22 mouse cellular contexts compared by ENCODE assay signal in the genomic region with DNA sequence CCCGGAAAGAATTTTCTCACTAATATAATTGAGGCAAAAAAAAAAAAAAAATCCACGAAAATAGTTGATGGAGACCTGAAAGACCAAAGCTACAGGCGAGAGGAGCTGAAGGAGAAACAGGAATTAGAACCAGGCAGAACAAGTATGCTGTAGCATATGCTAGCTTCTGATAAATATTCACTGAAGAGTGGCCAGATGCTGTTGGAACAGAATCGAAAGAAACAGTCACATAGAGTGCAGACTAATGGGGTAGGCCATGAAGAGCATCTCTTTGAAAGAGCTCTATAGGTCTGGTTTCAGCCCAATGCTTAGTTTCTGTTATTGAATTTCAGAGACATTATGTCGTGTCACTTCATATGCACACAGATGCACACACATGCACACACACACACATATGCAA.
DNase-seq lines count a peak whose midpoint lies in the region; ATAC-seq and TF ChIP-seq lines count a peak whose summit lies in the region.
"Had no signal": no experiment of that assay in that cellular context is flagged by ENCODE, and none has a peak within 500 bp of the region (broad histone marks: within the 10 kb centered on the region; RNA-seq: fewer than 3 reads in every experiment).

No protein-coding gene starts in this region.

- ATAC-seq in forebrain, embryonic 13.5 days, result peak; percentile 72; the same call in 1 of the 2 replicates
- ATAC-seq in forebrain, embryonic 12.5 days (ENCODE audit: low FRiP score), result no peak
- ATAC-seq in forebrain, postnatal 0 days, result peak; percentile 36; the same call in 1 of the 2 replicates
- ATAC-seq: activated CD4-positive, CD25-positive, alpha-beta regulatory T cell, adult 4 months had no signal

- no peak overlapping the region for H3K9ac ChIP-seq in forebrain, embryonic 13.5 days
- H3K9ac ChIP-seq in forebrain, embryonic 12.5 days, result no peak overlapping the region
- no peak overlapping the region for H3K9ac ChIP-seq in forebrain, postnatal 0 days
- H3K9ac ChIP-seq: embryonic facial prominence, embryonic 12.5 days; embryonic facial prominence, embryonic 15.5 days; hindbrain, embryonic 12.5 days; hindbrain, embryonic 15.5 days had no signal

- no peak for TF ChIP-seq CTCF in layer of hippocampus, adult 2 months (conservative IDR thresholded peaks at IDR 0.05)
- no peak for TF ChIP-seq CTCF in forebrain, postnatal 0 days (IDR thresholded peaks at IDR 0.05; ENCODE audit: low read depth)

- WGBS in forebrain, embryonic 13.5 days, result 90% methylated on average over 5 of the region's 5 CpGs
- WGBS in forebrain, embryonic 12.5 days, result 87% methylated on average over 5 of the region's 5 CpGs
- 68% methylated on average over 5 of the region's 5 CpGs for WGBS in forebrain, postnatal 0 days

- no peaks in the 10 kb centered on the region for H3K36me3 ChIP-seq in forebrain, embryonic 13.5 days (ENCODE audit: poor library complexity, severe bottlenecking)
- H3K36me3 ChIP-seq in forebrain, embryonic 12.5 days (replicated peaks), result no peaks in the 10 kb centered on the region
- no peaks in the 10 kb centered on the region for H3K36me3 ChIP-seq in forebrain, postnatal 0 days (ENCODE audit: insufficient read depth)
- H3K36me3 ChIP-seq: embryonic facial prominence, embryonic 12.5 days; embryonic facial prominence, embryonic 15.5 days; hindbrain, embryonic 12.5 days; hindbrain, embryonic 15.5 days had no signal

- H3K27me3 ChIP-seq in forebrain, embryonic 13.5 days, result no peaks in the 10 kb centered on the region
- no peaks in the 10 kb centered on the region for H3K27me3 ChIP-seq in forebrain, embryonic 12.5 days
- H3K27me3 ChIP-seq in forebrain, postnatal 0 days (ENCODE audit: insufficient read depth, low read length), result no peaks in the 10 kb centered on the region
- H3K27me3 ChIP-seq: embryonic facial prominence, embryonic 12.5 days; embryonic facial prominence, embryonic 15.5 days; hindbrain, embryonic 12.5 days; hindbrain, embryonic 15.5 days had no signal

- no peak for DNase-seq in layer of hippocampus, adult 2 months (ENCODE audit: low spot score in 2 of 2)
- DNase-seq in layer of hippocampus, postnatal 10 days (ENCODE audit: low spot score in 2 of 2), result no peak
- DNase-seq in brain, adult 2 months (ENCODE audit: low read depth, low spot score), result peak; percentile 41
- DNase-seq in forebrain, postnatal 0 days, result no peak
- DNase-seq in spleen, postnatal 14 days (ENCODE audit: low spot score in 2 of 2), result no peak
- DNase-seq: adrenal gland, adult 8-10 months; adrenal gland, postnatal 25 days; cerebellum, adult 11 months; cerebellum, adult 2 months; cerebellum, adult 9-11 months; cerebellum, postnatal 25 days; gastrocnemius, adult 2 months; gastrocnemius, postnatal 14 days had no signal

- H3K4me3 ChIP-seq in forebrain, embryonic 13.5 days, result no peak overlapping the region
- H3K4me3 ChIP-seq in forebrain, embryonic 12.5 days (replicated peaks), result no peak overlapping the region
- H3K4me3 ChIP-seq in layer of hippocampus, adult 2 months, result no peak overlapping the region
- H3K4me3 ChIP-seq in forebrain, postnatal 0 days (ENCODE audit: low read depth, low read length), result no peak overlapping the region
- H3K4me3 ChIP-seq: embryonic facial prominence, embryonic 12.5 days; embryonic facial prominence, embryonic 15.5 days; erythroblast, embryonic 14.5 days; gastrocnemius, adult 2 months; hindbrain, embryonic 12.5 days; hindbrain, embryonic 15.5 days had no signal

- H3K9me3 ChIP-seq in forebrain, embryonic 13.5 days (replicated peaks), result no peaks in the 10 kb centered on the region
- H3K9me3 ChIP-seq in forebrain, embryonic 12.5 days, result no peaks in the 10 kb centered on the region
- H3K9me3 ChIP-seq in forebrain, postnatal 0 days (ENCODE audit: low read length), result no peaks in the 10 kb centered on the region
- H3K9me3 ChIP-seq: embryonic facial prominence, embryonic 12.5 days; embryonic facial prominence, embryonic 15.5 days; hindbrain, embryonic 12.5 days; hindbrain, embryonic 15.5 days had no signal

- H3K4me2 ChIP-seq in forebrain, embryonic 13.5 days, result no peak overlapping the region
- no peak overlapping the region for H3K4me2 ChIP-seq in forebrain, embryonic 12.5 days
- no peak overlapping the region for H3K4me2 ChIP-seq in forebrain, postnatal 0 days (ENCODE audit: low read depth)
- H3K4me2 ChIP-seq: embryonic facial prominence, embryonic 12.5 days; embryonic facial prominence, embryonic 15.5 days; heart, embryonic 11.5 days; hindbrain, embryonic 12.5 days; hindbrain, embryonic 15.5 days had no signal

- H3K4me1 ChIP-seq in forebrain, embryonic 13.5 days, result peaks cover 39% of the 10 kb centered on the region
- H3K4me1 ChIP-seq in forebrain, embryonic 12.5 days, result peaks cover 13% of the 10 kb centered on the region; the same call in 1 of the 2 replicates
- H3K4me1 ChIP-seq in forebrain, postnatal 0 days (ENCODE audit: insufficient read depth), result peaks cover 10% of the 10 kb centered on the region; the same call in 1 of the 2 replicates

- H3K27ac ChIP-seq in forebrain, embryonic 13.5 days, result no peak overlapping the region
- H3K27ac ChIP-seq in forebrain, embryonic 12.5 days, result no peak overlapping the region
- H3K27ac ChIP-seq in layer of hippocampus, adult 2 months, result peak overlapping the region; percentile 46; the same call in 1 of the 2 replicates
- no peak overlapping the region for H3K27ac ChIP-seq in forebrain, postnatal 0 days (ENCODE audit: low read depth, low read length)
- H3K27ac ChIP-seq: embryonic facial prominence, embryonic 12.5 days; embryonic facial prominence, embryonic 15.5 days; gastrocnemius, adult 2 months; hindbrain, embryonic 12.5 days; hindbrain, embryonic 15.5 days had no signal
